Mouse (Mus musculus) B cell, adult 62 days (primary cell): ENCODE measurements around the gene Prkaa1. TPM values are rescaled to one million over a fixed set of nuclear protein-coding genes. Genes with fewer than 3 reads are reported as not detected.

Experiments
- total RNA-seq: library from RNA; stranded (reverse); gene quantifications from 4 replicates; pipeline ENCODE4 v1.2.4, GENCODE M21; 2023

Gene Prkaa1
- 19.9 to 22.6 TPM (median 21.1 TPM) in 4 replicates for total RNA-seq

GRCm38 (mm10) chr15:5143361-5144020, at the start of gene Prkaa1:
TSS of gene Prkaa1 (plus strand) at chr15:5143861.

GRCm38 (mm10) chr15:5107686-5108654, 35.7 kb upstream of the Prkaa1 start, which contains the start of gene Card6:
TSS of gene Card6 (minus strand) at chr15:5108539.

GRCm38 (mm10) chr15:5116270-5117030, 27.2 kb upstream of the Prkaa1 start, which contains the start of gene Rpl37:
TSS of gene Rpl37 (plus strand) at chr15:5116645.

GRCm38 (mm10) chr15:5185366-5186292, 42.0 kb downstream of the Prkaa1 start, which contains the start of gene Ttc33:
TSS of gene Ttc33 (plus strand) at chr15:5185525.

Other genes with a start within 250 kb of the Prkaa1 start
- gene Mroh2b, start 245.1 kb upstream of the Prkaa1 start, total RNA-seq, result not detected in 4 replicates
- gene C7, start 80.1 kb upstream of the Prkaa1 start, total RNA-seq, result not detected in 4 replicates
- gene Card6, start 35.3 kb upstream of the Prkaa1 start, total RNA-seq, result 81.2 to 104 TPM (median 84.9 TPM) in 4 replicates
- 769 to 824 TPM (median 810 TPM) in 4 replicates for gene Rpl37, start 27.2 kb upstream of the Prkaa1 start, total RNA-seq
- gene Ttc33, start 41.7 kb downstream of the Prkaa1 start, total RNA-seq, result 23.0 to 34.7 TPM (median 28.8 TPM) in 4 replicates
- 46.6 to 49.6 TPM (median 48.3 TPM) in 4 replicates for gene Ptger4, start 100.3 kb downstream of the Prkaa1 start, total RNA-seq